Mouse (Mus musculus) brown adipose tissue, adult 24 weeks (tissue): ENCODE data around the gene Dclk1. TPM values are rescaled to one million over a fixed set of nuclear protein-coding genes. Genes with fewer than 3 reads are reported as not detected.

ENCODE experiments used
- H3K27ac ChIP-seq: fragments of 200-500 bp; replicated peaks from 2 replicates; pipeline ENCODE4 v1.5.1; 2012; ENCODE audit warnings: low read depth, mild to moderate bottlenecking, low read length
- H3K4me1 ChIP-seq: fragments of 200-500 bp; 2 replicates; pipeline ENCODE4 v1.6.1; 2012; ENCODE audit warnings: low read length, mixed read lengths; ENCODE audit not compliant: control insufficient read depth, insufficient read depth, insufficient read length
- H3K4me3 ChIP-seq: fragments of 200-500 bp; 2 replicates; pipeline ENCODE4 v1.5.1; 2012; ENCODE audit warnings: low read depth, mild to moderate bottlenecking, low read length, moderate library complexity; ENCODE audit not compliant: insufficient read depth
- polyA plus RNA-seq: library from polyadenylated mRNA; stranded (reverse); fragments of >200 nt; gene quantifications from 2 replicates; pipeline ENCODE4 v1.2.4, GENCODE M21; 2012; ENCODE audit not compliant: missing spikeins, insufficient read depth, insufficient read length

The Dclk1 gene
- polyA plus RNA-seq, 1 experiment, result 2.6 TPM

- Histone ChIP-seq H3K27ac (no peak overlapping the region), H3K4me1 (peaks cover 4% of the 10 kb centered on the region; the same call in 1 of the 2 replicates), H3K4me3 (no peak overlapping the region)
These were observed 303.8 kb downstream of the Dclk1 start for GRCm38 (mm10) chr3:55545916-55546315.

- Histone ChIP-seq H3K27ac (no peak overlapping the region), H3K4me1 (peaks cover 4% of the 10 kb centered on the region; the same call in 1 of the 2 replicates), H3K4me3 (no peak overlapping the region)
These were observed 304.9 kb downstream of the Dclk1 start for GRCm38 (mm10) chr3:55547106-55547505.

- Histone ChIP-seq H3K4me1 (peaks cover 4% of the 10 kb centered on the region; the same call in 1 of the 2 replicates), H3K27ac (no peak overlapping the region), H3K4me3 (no peak overlapping the region)
These were observed 307.2 kb downstream of the Dclk1 start for GRCm38 (mm10) chr3:55549376-55549775.

GRCm38 (mm10) chr3:55550962-55551361 lies 308.8 kb downstream of the Dclk1 start:
- peaks cover 4% of the 10 kb centered on the region; the same call in 1 of the 2 replicates for H3K4me1 ChIP-seq
- no peak overlapping the region for H3K27ac ChIP-seq
- no peak overlapping the region for H3K4me3 ChIP-seq

- H3K4me3 ChIP-seq, result no peak overlapping the region
- H3K4me1 ChIP-seq, result peaks cover 4% of the 10 kb centered on the region; the same call in 1 of the 2 replicates
- H3K27ac ChIP-seq, result no peak overlapping the region
These were observed 309.7 kb downstream of the Dclk1 start for GRCm38 (mm10) chr3:55551912-55552311.

- Histone ChIP-seq H3K27ac (no peak overlapping the region), H3K4me1 (peaks cover 4% of the 10 kb centered on the region; the same call in 1 of the 2 replicates)
These were observed 310.9 kb downstream of the Dclk1 start for GRCm38 (mm10) chr3:55553031-55553430.

GRCm38 (mm10) chr3:55555848-55556247 lies 313.7 kb downstream of the Dclk1 start:
- no peaks in the 10 kb centered on the region for H3K4me1 ChIP-seq
- no peak overlapping the region for H3K4me3 ChIP-seq
- no peak overlapping the region for H3K27ac ChIP-seq

More at GRCm38 (mm10) chr3:55553031-55553430, 310.9 kb downstream of the Dclk1 start:
- H3K4me3 ChIP-seq, result no peak overlapping the region

- Histone ChIP-seq H3K4me1 (no peaks in the 10 kb centered on the region), H3K4me3 (no peak overlapping the region)
These were observed 316.4 kb downstream of the Dclk1 start for GRCm38 (mm10) chr3:55558570-55558969.

GRCm38 (mm10) chr3:55567476-55567875 lies 325.3 kb downstream of the Dclk1 start:
- Histone ChIP-seq H3K27ac (no peak overlapping the region), H3K4me3 (no peak overlapping the region), H3K4me1 (peaks cover 2% of the 10 kb centered on the region; the same call in 1 of the 2 replicates)

More at GRCm38 (mm10) chr3:55558570-55558969, 316.4 kb downstream of the Dclk1 start:
- no peak overlapping the region for H3K27ac ChIP-seq

GRCm38 (mm10) chr3:55569539-55569938 lies 327.4 kb downstream of the Dclk1 start:
- H3K4me3 ChIP-seq, result no peak overlapping the region
- H3K27ac ChIP-seq, result no peak overlapping the region

GRCm38 (mm10) chr3:55571034-55571433 lies 328.9 kb downstream of the Dclk1 start:
- no peak overlapping the region for H3K4me3 ChIP-seq
- peaks cover 2% of the 10 kb centered on the region; the same call in 1 of the 2 replicates for H3K4me1 ChIP-seq
- peak overlapping the region; percentile 43 for H3K27ac ChIP-seq

More at GRCm38 (mm10) chr3:55569539-55569938, 327.4 kb downstream of the Dclk1 start:
- peaks cover 2% of the 10 kb centered on the region; the same call in 1 of the 2 replicates for H3K4me1 ChIP-seq

- Histone ChIP-seq H3K27ac (peak overlapping the region; percentile 47; the same call in 1 of the 2 replicates), H3K4me3 (no peak overlapping the region), H3K4me1 (peaks cover 2% of the 10 kb centered on the region; the same call in 1 of the 2 replicates)
These were observed 329.6 kb downstream of the Dclk1 start for GRCm38 (mm10) chr3:55571552-55572296.

- Histone ChIP-seq H3K27ac (peak overlapping the region; percentile 47; the same call in 1 of the 2 replicates), H3K4me3 (no peak overlapping the region), H3K4me1 (peaks cover 2% of the 10 kb centered on the region; the same call in 1 of the 2 replicates)
These were observed 330.1 kb downstream of the Dclk1 start for GRCm38 (mm10) chr3:55572297-55572681.

- Histone ChIP-seq H3K4me1 (peaks cover 2% of the 10 kb centered on the region; the same call in 1 of the 2 replicates), H3K27ac (no peak overlapping the region), H3K4me3 (no peak overlapping the region)
These were observed 331.8 kb downstream of the Dclk1 start for GRCm38 (mm10) chr3:55574003-55574402.

GRCm38 (mm10) chr3:55587434-55587971 lies 345.3 kb downstream of the Dclk1 start:
- no peak overlapping the region for H3K4me3 ChIP-seq
- no peak overlapping the region for H3K27ac ChIP-seq
- peaks cover 2% of the 10 kb centered on the region; the same call in 1 of the 2 replicates for H3K4me1 ChIP-seq
